Mouse (Mus musculus): ENCODE data around the gene Mpnd. TPM values are rescaled to one million over a fixed set of nuclear protein-coding genes. Genes with fewer than 3 reads are reported as not detected.
A peak's percentile ranks its signal among the peaks of the same experiment; 100 is the strongest.

Mpnd gene
- polyA plus RNA-seq, 1 experiment, result 51.1 TPM

GRCm38 (mm10) chr17:56024476-56024875 is 19.0 kb downstream of the Mpnd start:
- Histone ChIP-seq H3K4me1 (ENCODE audit: control insufficient read depth, insufficient read depth, low read length) (peaks cover 30% of the 10 kb centered on the region), H3K27ac (ENCODE audit: insufficient read depth, low read length) (no peak overlapping the region; the same call in none of the 2 replicates), H3K4me3 (ENCODE audit: insufficient read depth, low read length) (no peak overlapping the region)
- TF ChIP-seq POLR2A (IDR thresholded peaks at IDR 0.05; ENCODE audit: low read depth, low read length), result no peak
- TF ChIP-seq CTCF (IDR thresholded peaks at IDR 0.05; ENCODE audit: borderline replicate concordance, insufficient read depth, low read length), result no peak

- TF ChIP-seq CTCF (IDR thresholded peaks at IDR 0.05; ENCODE audit: borderline replicate concordance, insufficient read depth, low read length) (no peak), POLR2A (IDR thresholded peaks at IDR 0.05; ENCODE audit: low read depth, low read length) (no peak)
- Histone ChIP-seq H3K4me3 (ENCODE audit: insufficient read depth, low read length) (no peak overlapping the region), H3K4me1 (ENCODE audit: control insufficient read depth, insufficient read depth, low read length) (peaks cover 30% of the 10 kb centered on the region), H3K27ac (ENCODE audit: insufficient read depth, low read length) (no peak overlapping the region; the same call in 1 of the 2 replicates)
Observed at GRCm38 (mm10) chr17:56024931-56025330, 19.4 kb downstream of the Mpnd start.

- H3K4me3 ChIP-seq (ENCODE audit: insufficient read depth, low read length), result no peak overlapping the region
- TF ChIP-seq POLR2A (IDR thresholded peaks at IDR 0.05; ENCODE audit: low read depth, low read length) (no peak), CTCF (IDR thresholded peaks at IDR 0.05; ENCODE audit: borderline replicate concordance, insufficient read depth, low read length) (no peak)
- H3K4me1 ChIP-seq (ENCODE audit: control insufficient read depth, insufficient read depth, low read length), result peaks cover 42% of the 10 kb centered on the region
- H3K27ac ChIP-seq (ENCODE audit: insufficient read depth, low read length), result peak overlapping the region; percentile 82
Observed at GRCm38 (mm10) chr17:56026303-56026702, 20.8 kb downstream of the Mpnd start.

- Histone ChIP-seq H3K4me3 (ENCODE audit: insufficient read depth, low read length) (no peak overlapping the region), H3K4me1 (ENCODE audit: control insufficient read depth, insufficient read depth, low read length) (peaks cover 45% of the 10 kb centered on the region), H3K27ac (ENCODE audit: insufficient read depth, low read length) (peak overlapping the region; percentile 74)
- TF ChIP-seq POLR2A (IDR thresholded peaks at IDR 0.05; ENCODE audit: low read depth, low read length), result no peak
- no peak for TF ChIP-seq CTCF (IDR thresholded peaks at IDR 0.05; ENCODE audit: borderline replicate concordance, insufficient read depth, low read length)
Observed at GRCm38 (mm10) chr17:56026881-56027280, 21.4 kb downstream of the Mpnd start.

- H3K27ac ChIP-seq (ENCODE audit: insufficient read depth, low read length), result no peak overlapping the region
- TF ChIP-seq CTCF (IDR thresholded peaks at IDR 0.05; ENCODE audit: borderline replicate concordance, insufficient read depth, low read length) (no peak), POLR2A (IDR thresholded peaks at IDR 0.05; ENCODE audit: low read depth, low read length) (no peak)
Observed at GRCm38 (mm10) chr17:56027801-56028441, 22.4 kb downstream of the Mpnd start.

GRCm38 (mm10) chr17:56030238-56030870 is 24.8 kb downstream of the Mpnd start:
- Histone ChIP-seq H3K27ac (ENCODE audit: insufficient read depth, low read length) (no peak overlapping the region), H3K4me3 (ENCODE audit: insufficient read depth, low read length) (no peak overlapping the region), H3K4me1 (ENCODE audit: control insufficient read depth, insufficient read depth, low read length) (peaks cover 44% of the 10 kb centered on the region)
- TF ChIP-seq CTCF (IDR thresholded peaks at IDR 0.05; ENCODE audit: borderline replicate concordance, insufficient read depth, low read length), result no peak
- TF ChIP-seq POLR2A (IDR thresholded peaks at IDR 0.05; ENCODE audit: low read depth, low read length), result no peak

More at GRCm38 (mm10) chr17:56027801-56028441, 22.4 kb downstream of the Mpnd start:
- Histone ChIP-seq H3K4me1 (ENCODE audit: control insufficient read depth, insufficient read depth, low read length) (peaks cover 47% of the 10 kb centered on the region), H3K4me3 (ENCODE audit: insufficient read depth, low read length) (no peak overlapping the region)

GRCm38 (mm10) chr17:56030919-56031318 is 25.4 kb downstream of the Mpnd start:
- TF ChIP-seq POLR2A (IDR thresholded peaks at IDR 0.05; ENCODE audit: low read depth, low read length), result no peak
- TF ChIP-seq CTCF (IDR thresholded peaks at IDR 0.05; ENCODE audit: borderline replicate concordance, insufficient read depth, low read length), result peak; percentile 15; the same call in 1 of the 2 replicates
- H3K4me3 ChIP-seq (ENCODE audit: insufficient read depth, low read length), result no peak overlapping the region
- peaks cover 41% of the 10 kb centered on the region for H3K4me1 ChIP-seq (ENCODE audit: control insufficient read depth, insufficient read depth, low read length)
- H3K27ac ChIP-seq (ENCODE audit: insufficient read depth, low read length), result no peak overlapping the region

GRCm38 (mm10) chr17:56031431-56031830 is 25.9 kb downstream of the Mpnd start:
- Histone ChIP-seq H3K4me3 (ENCODE audit: insufficient read depth, low read length) (no peak overlapping the region), H3K4me1 (ENCODE audit: control insufficient read depth, insufficient read depth, low read length) (peaks cover 38% of the 10 kb centered on the region), H3K27ac (ENCODE audit: insufficient read depth, low read length) (0 out of 2 replicates have a peak overlapping the region, but pooled peaks have one; percentile 8)
- TF ChIP-seq POLR2A (IDR thresholded peaks at IDR 0.05; ENCODE audit: low read depth, low read length) (no peak), CTCF (IDR thresholded peaks at IDR 0.05; ENCODE audit: borderline replicate concordance, insufficient read depth, low read length) (no peak)

GRCm38 (mm10) chr17:56032127-56032733 is 26.7 kb downstream of the Mpnd start:
- TF ChIP-seq CTCF (IDR thresholded peaks at IDR 0.05; ENCODE audit: borderline replicate concordance, insufficient read depth, low read length) (no peak), POLR2A (IDR thresholded peaks at IDR 0.05; ENCODE audit: low read depth, low read length) (no peak)
- peak overlapping the region; percentile 72 for H3K27ac ChIP-seq (ENCODE audit: insufficient read depth, low read length)
- H3K4me3 ChIP-seq (ENCODE audit: insufficient read depth, low read length), result no peak overlapping the region
- H3K4me1 ChIP-seq (ENCODE audit: control insufficient read depth, insufficient read depth, low read length), result peaks cover 30% of the 10 kb centered on the region

GRCm38 (mm10) chr17:56032831-56033230 is 27.3 kb downstream of the Mpnd start:
- Histone ChIP-seq H3K4me1 (ENCODE audit: control insufficient read depth, insufficient read depth, low read length) (peaks cover 27% of the 10 kb centered on the region), H3K27ac (ENCODE audit: insufficient read depth, low read length) (peak overlapping the region; percentile 7; the same call in 1 of the 2 replicates), H3K4me3 (ENCODE audit: insufficient read depth, low read length) (no peak overlapping the region)
- TF ChIP-seq CTCF (IDR thresholded peaks at IDR 0.05; ENCODE audit: borderline replicate concordance, insufficient read depth, low read length) (no peak), POLR2A (IDR thresholded peaks at IDR 0.05; ENCODE audit: low read depth, low read length) (no peak)
